Mouse (Mus musculus): ENCODE measurements around the gene 4930503B20Rik. TPM values are rescaled to one million over a fixed set of nuclear protein-coding genes. Genes with fewer than 3 reads are reported as not detected.

Gene 4930503B20Rik
- total and polyA plus RNA-seq, 2 experiments from 2014 or later = 0.12 TPM; not detected in 1

- TF ChIP-seq CTCF (IDR thresholded peaks at IDR 0.05; ENCODE audit: low read depth) = no peak
- 72% methylated on average over 4 of the region's 4 CpGs for WGBS
- H3K4me3 ChIP-seq (ENCODE audit: low read depth, low read length) = no peak overlapping the region
- no peak overlapping the region for H3K9ac ChIP-seq
- H3K27ac ChIP-seq (ENCODE audit: low read depth, low read length) = no peak overlapping the region
- H3K36me3 ChIP-seq (ENCODE audit: insufficient read depth) = no peaks in the 10 kb centered on the region
- no peaks in the 10 kb centered on the region for H3K9me3 ChIP-seq (ENCODE audit: low read length)
- H3K27me3 ChIP-seq (ENCODE audit: insufficient read depth, low read length) = no peaks in the 10 kb centered on the region
- no peak overlapping the region for H3K4me2 ChIP-seq (ENCODE audit: low read depth)
- DNase-seq (peak; percentile 21), ATAC-seq (peak; percentile 40)
- H3K4me1 ChIP-seq (ENCODE audit: insufficient read depth) = peaks cover 6% of the 10 kb centered on the region
Measured at GRCm38 (mm10) chr3:146625766-146626165, 25.4 kb downstream of the 4930503B20Rik start.

GRCm38 (mm10) chr3:146621966-146622365 lies 29.2 kb downstream of the 4930503B20Rik start:
- no peaks in the 10 kb centered on the region for H3K9me3 ChIP-seq (ENCODE audit: low read length)
- DNase-seq = no peak
- no peak for ATAC-seq
- no peak overlapping the region for H3K27ac ChIP-seq (ENCODE audit: low read depth, low read length)
- H3K9ac ChIP-seq = no peak overlapping the region
- H3K4me2 ChIP-seq (ENCODE audit: low read depth) = no peak overlapping the region
- no peak for TF ChIP-seq CTCF (IDR thresholded peaks at IDR 0.05; ENCODE audit: low read depth)
- no peaks in the 10 kb centered on the region for H3K36me3 ChIP-seq (ENCODE audit: insufficient read depth)
- H3K27me3 ChIP-seq (ENCODE audit: insufficient read depth, low read length) = no peaks in the 10 kb centered on the region
- H3K4me1 ChIP-seq (ENCODE audit: insufficient read depth) = peaks cover 8% of the 10 kb centered on the region; the same call in 1 of the 2 replicates
- 84% methylated on average over 11 of the region's 11 CpGs for WGBS
- H3K4me3 ChIP-seq (ENCODE audit: low read depth, low read length) = no peak overlapping the region

- 61% methylated on average over 14 of the region's 14 CpGs for WGBS
- no peak overlapping the region for H3K4me2 ChIP-seq (ENCODE audit: low read depth)
- H3K9ac ChIP-seq = no peak overlapping the region
- H3K4me3 ChIP-seq (ENCODE audit: low read depth, low read length) = no peak overlapping the region
- H3K4me1 ChIP-seq (ENCODE audit: insufficient read depth) = peaks cover 8% of the 10 kb centered on the region; the same call in 1 of the 2 replicates
- H3K27me3 ChIP-seq (ENCODE audit: insufficient read depth, low read length) = no peaks in the 10 kb centered on the region
- no peak for TF ChIP-seq CTCF (IDR thresholded peaks at IDR 0.05; ENCODE audit: low read depth)
- H3K36me3 ChIP-seq (ENCODE audit: insufficient read depth) = no peaks in the 10 kb centered on the region
- H3K27ac ChIP-seq (ENCODE audit: low read depth, low read length) = peak overlapping the region; percentile 73
- peak; percentile 83 for ATAC-seq
- peak; percentile 83 for DNase-seq
- H3K9me3 ChIP-seq (ENCODE audit: low read length) = no peaks in the 10 kb centered on the region
Measured at GRCm38 (mm10) chr3:146620555-146621249, 30.4 kb downstream of the 4930503B20Rik start.

GRCm38 (mm10) chr3:146620101-146620500 lies 31.0 kb downstream of the 4930503B20Rik start:
- ATAC-seq = peak; percentile 24
- Histone ChIP-seq H3K27ac (ENCODE audit: low read depth, low read length) (peak overlapping the region; percentile 73), H3K36me3 (ENCODE audit: insufficient read depth) (no peaks in the 10 kb centered on the region), H3K9ac (no peak overlapping the region), H3K4me2 (ENCODE audit: low read depth) (no peak overlapping the region), H3K27me3 (ENCODE audit: insufficient read depth, low read length) (no peaks in the 10 kb centered on the region), H3K9me3 (ENCODE audit: low read length) (no peaks in the 10 kb centered on the region), H3K4me3 (ENCODE audit: low read depth, low read length) (no peak overlapping the region), H3K4me1 (ENCODE audit: insufficient read depth) (peaks cover 8% of the 10 kb centered on the region; the same call in 1 of the 2 replicates)
- 71% methylated on average over 10 of the region's 10 CpGs for WGBS
- no peak for DNase-seq
- TF ChIP-seq CTCF (IDR thresholded peaks at IDR 0.05; ENCODE audit: low read depth) = no peak

GRCm38 (mm10) chr3:146618357-146618756 lies 32.8 kb downstream of the 4930503B20Rik start:
- ATAC-seq = no peak
- no peak for TF ChIP-seq CTCF (IDR thresholded peaks at IDR 0.05; ENCODE audit: low read depth)
- H3K4me2 ChIP-seq (ENCODE audit: low read depth) = no peak overlapping the region
- H3K36me3 ChIP-seq (ENCODE audit: insufficient read depth) = no peaks in the 10 kb centered on the region
- DNase-seq = no peak
- no peaks in the 10 kb centered on the region for H3K9me3 ChIP-seq (ENCODE audit: low read length)
- WGBS = 92% methylated on average over 4 of the region's 4 CpGs
- no peak overlapping the region for H3K27ac ChIP-seq (ENCODE audit: low read depth, low read length)
- H3K9ac ChIP-seq = no peak overlapping the region
- H3K4me3 ChIP-seq (ENCODE audit: low read depth, low read length) = no peak overlapping the region
- H3K27me3 ChIP-seq (ENCODE audit: insufficient read depth, low read length) = no peaks in the 10 kb centered on the region
- peaks cover 8% of the 10 kb centered on the region; the same call in 1 of the 2 replicates for H3K4me1 ChIP-seq (ENCODE audit: insufficient read depth)

- no peak for TF ChIP-seq CTCF (IDR thresholded peaks at IDR 0.05; ENCODE audit: low read depth)
- Histone ChIP-seq H3K4me3 (ENCODE audit: low read depth, low read length) (no peak overlapping the region), H3K27me3 (ENCODE audit: insufficient read depth, low read length) (no peaks in the 10 kb centered on the region), H3K9me3 (ENCODE audit: low read length) (no peaks in the 10 kb centered on the region), H3K36me3 (ENCODE audit: insufficient read depth) (no peaks in the 10 kb centered on the region), H3K4me2 (ENCODE audit: low read depth) (no peak overlapping the region), H3K4me1 (ENCODE audit: insufficient read depth) (peaks cover 8% of the 10 kb centered on the region; the same call in 1 of the 2 replicates), H3K27ac (ENCODE audit: low read depth, low read length) (no peak overlapping the region), H3K9ac (no peak overlapping the region)
- no peak for DNase-seq
- no peak for ATAC-seq
Measured at GRCm38 (mm10) chr3:146617946-146618345, 33.2 kb downstream of the 4930503B20Rik start.

GRCm38 (mm10) chr3:146616533-146617283 lies 34.4 kb downstream of the 4930503B20Rik start:
- Histone ChIP-seq H3K4me1 (ENCODE audit: insufficient read depth) (peaks cover 8% of the 10 kb centered on the region; the same call in 1 of the 2 replicates), H3K9me3 (ENCODE audit: low read length) (no peaks in the 10 kb centered on the region), H3K4me3 (ENCODE audit: low read depth, low read length) (no peak overlapping the region), H3K27me3 (ENCODE audit: insufficient read depth, low read length) (no peaks in the 10 kb centered on the region), H3K27ac (ENCODE audit: low read depth, low read length) (no peak overlapping the region), H3K36me3 (ENCODE audit: insufficient read depth) (no peaks in the 10 kb centered on the region), H3K4me2 (ENCODE audit: low read depth) (no peak overlapping the region), H3K9ac (no peak overlapping the region)
- no peak for DNase-seq
- 77% methylated on average over 5 of the region's 5 CpGs for WGBS
- no peak for TF ChIP-seq CTCF (IDR thresholded peaks at IDR 0.05; ENCODE audit: low read depth)
- ATAC-seq = no peak

Measured in forebrain, postnatal 0 days (tissue).